Mouse (Mus musculus): ENCODE data around the gene Zfp691. TPM values are rescaled to one million over a fixed set of nuclear protein-coding genes. Genes with fewer than 3 reads are reported as not detected.

Gene Zfp691
- total and polyA plus RNA-seq, 2 experiments from 2014 or later = 2.5 to 4.1 TPM

DNA sequence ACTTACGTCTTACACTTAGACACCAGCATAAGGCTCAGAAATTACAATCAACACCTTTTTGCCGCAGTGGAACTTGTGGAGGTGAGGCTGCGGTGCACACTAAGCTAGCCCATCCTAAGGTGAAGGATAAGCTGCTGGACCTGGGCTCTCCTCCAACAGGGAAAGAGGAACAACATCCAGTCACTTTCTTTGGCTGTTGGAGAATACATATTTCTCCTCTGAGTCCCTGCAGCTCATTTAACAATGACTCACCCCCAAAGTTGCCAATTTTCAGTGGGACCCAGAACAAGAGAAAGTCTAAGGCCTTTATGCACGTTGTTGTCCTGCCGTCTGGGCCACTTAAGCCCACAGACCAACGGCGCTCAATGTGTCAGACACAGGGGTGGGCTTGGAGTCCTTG lies 27.2 kb downstream of the Zfp691 start:
- Histone ChIP-seq H3K4me2 (ENCODE audit: low read depth, low read length, poor library complexity, severe bottlenecking) (no peak overlapping the region), H3K36me3 (ENCODE audit: insufficient read depth, low read length) (no peaks in the 10 kb centered on the region), H3K27me3 (ENCODE audit: insufficient read depth, low read length) (no peaks in the 10 kb centered on the region), H3K27ac (ENCODE audit: low read depth, low read length) (no peak overlapping the region), H3K9me3 (ENCODE audit: low read length) (no peaks in the 10 kb centered on the region), H3K4me1 (ENCODE audit: insufficient read depth, low read length) (no peaks in the 10 kb centered on the region), H3K9ac (replicated peaks; ENCODE audit: low read length, poor library complexity, severe bottlenecking) (no peak overlapping the region), H3K4me3 (ENCODE audit: low read depth, low read length) (no peak overlapping the region)
- TF ChIP-seq CTCF (IDR thresholded peaks at IDR 0.05) = no peak
- no peak for DNase-seq (ENCODE audit: low spot score)
- ATAC-seq (ENCODE audit: low FRiP score) = no peak
- 91% methylated on average over 7 of the region's 7 CpGs for WGBS

DNA sequence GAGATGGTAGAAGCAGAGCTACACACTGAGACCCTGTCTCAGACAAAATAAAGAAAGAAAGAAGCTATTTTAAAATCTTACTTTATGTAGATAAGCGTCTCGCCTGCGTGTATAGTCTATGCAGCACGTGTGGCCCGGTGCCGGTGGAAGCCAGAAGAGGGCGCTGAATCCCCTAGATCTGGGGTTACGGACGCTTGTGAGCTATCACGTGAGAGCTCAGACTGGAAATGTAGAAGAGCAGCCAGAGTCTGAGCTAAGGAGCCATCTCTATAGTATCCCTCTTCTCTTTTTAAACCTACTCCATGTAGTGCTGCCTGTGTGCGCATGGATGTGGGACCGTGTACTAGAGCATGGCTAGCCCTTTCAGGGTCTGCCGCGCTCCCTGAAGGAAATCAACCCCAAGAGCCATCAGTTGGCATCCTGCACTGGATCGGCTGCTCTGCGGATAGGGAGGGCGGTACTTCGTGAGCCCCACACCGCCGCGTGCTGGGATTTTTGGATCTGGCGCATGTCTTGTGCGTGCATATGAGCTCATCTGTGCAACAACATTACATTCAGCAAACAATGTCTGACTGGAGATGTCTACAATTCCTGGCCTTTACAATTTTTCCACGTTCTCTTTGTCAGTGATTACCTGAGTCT lies 31.6 kb downstream of the Zfp691 start:
- peak; percentile 86 for DNase-seq (ENCODE audit: low spot score)
- 0 out of 2 replicates have a peak overlapping the region, but pooled peaks have one; percentile 33 for H3K9ac ChIP-seq (replicated peaks; ENCODE audit: low read length, poor library complexity, severe bottlenecking)
- H3K36me3 ChIP-seq (ENCODE audit: insufficient read depth, low read length) = no peaks in the 10 kb centered on the region
- WGBS = 28% methylated on average over 24 of the region's 24 CpGs
- peak overlapping the region; percentile 10; the same call in 1 of the 2 replicates for H3K4me3 ChIP-seq (ENCODE audit: low read depth, low read length)
- TF ChIP-seq CTCF (IDR thresholded peaks at IDR 0.05) = peak; percentile 80
- H3K4me2 ChIP-seq (ENCODE audit: low read depth, low read length, poor library complexity, severe bottlenecking) = peak overlapping the region; percentile 33
- peak; percentile 81 for ATAC-seq (ENCODE audit: low FRiP score)
- peak overlapping the region; percentile 75 for H3K27ac ChIP-seq (ENCODE audit: low read depth, low read length)
- H3K9me3 ChIP-seq (ENCODE audit: low read length) = no peaks in the 10 kb centered on the region
- no peaks in the 10 kb centered on the region for H3K27me3 ChIP-seq (ENCODE audit: insufficient read depth, low read length)
- no peaks in the 10 kb centered on the region; the same call in 1 of the 2 replicates for H3K4me1 ChIP-seq (ENCODE audit: insufficient read depth, low read length)

DNA sequence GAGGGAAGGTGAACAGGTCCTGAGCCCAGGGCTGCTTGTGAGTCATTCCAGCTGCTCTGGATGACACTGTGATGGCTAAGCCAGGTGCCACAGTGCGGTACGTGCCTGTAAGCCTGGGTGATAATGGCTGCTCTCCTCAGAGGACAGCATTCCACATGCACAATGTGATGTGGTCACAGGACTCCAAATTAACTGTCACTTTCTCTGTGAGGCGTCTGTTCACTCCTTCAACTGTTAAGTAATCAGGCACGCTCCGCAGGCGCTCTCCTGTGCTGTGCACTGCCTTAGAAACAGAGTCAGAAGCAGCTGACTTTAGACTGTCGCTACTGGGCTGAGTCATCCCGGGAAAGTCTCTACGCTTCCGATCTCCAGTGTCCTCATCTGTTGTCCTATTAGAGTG lies 32.8 kb downstream of the Zfp691 start:
- H3K4me3 ChIP-seq (ENCODE audit: low read depth, low read length) = no peak overlapping the region
- DNase-seq (ENCODE audit: low spot score) = no peak
- no peaks in the 10 kb centered on the region for H3K9me3 ChIP-seq (ENCODE audit: low read length)
- no peaks in the 10 kb centered on the region; the same call in 1 of the 2 replicates for H3K4me1 ChIP-seq (ENCODE audit: insufficient read depth, low read length)
- 56% methylated on average over 10 of the region's 10 CpGs for WGBS
- no peak overlapping the region for H3K4me2 ChIP-seq (ENCODE audit: low read depth, low read length, poor library complexity, severe bottlenecking)
- H3K36me3 ChIP-seq (ENCODE audit: insufficient read depth, low read length) = no peaks in the 10 kb centered on the region
- no peak overlapping the region for H3K27ac ChIP-seq (ENCODE audit: low read depth, low read length)
- no peak for ATAC-seq (ENCODE audit: low FRiP score)
- no peak for TF ChIP-seq CTCF (IDR thresholded peaks at IDR 0.05)
- no peaks in the 10 kb centered on the region for H3K27me3 ChIP-seq (ENCODE audit: insufficient read depth, low read length)
- H3K9ac ChIP-seq (replicated peaks; ENCODE audit: low read length, poor library complexity, severe bottlenecking) = no peak overlapping the region

DNA sequence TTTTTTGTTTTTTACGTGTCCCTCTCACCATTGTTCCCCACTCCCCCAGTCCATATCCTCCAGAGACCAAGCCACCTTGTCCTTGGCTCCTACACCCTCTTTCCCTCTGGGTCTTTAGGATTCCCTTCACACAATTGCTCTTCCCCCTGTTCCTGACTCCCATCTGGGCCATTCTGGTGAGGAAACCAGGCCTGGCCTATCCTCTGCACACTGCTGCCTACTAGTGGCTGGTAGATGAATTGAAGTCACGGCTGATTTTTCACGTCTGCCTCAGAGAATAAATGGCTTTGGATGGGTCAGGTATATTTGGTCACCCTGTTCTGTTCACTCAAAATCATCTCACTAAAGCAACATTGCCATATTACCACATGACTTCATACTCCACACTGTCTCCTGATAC lies 33.9 kb downstream of the Zfp691 start:
- no peaks in the 10 kb centered on the region for H3K9me3 ChIP-seq (ENCODE audit: low read length)
- no peak overlapping the region for H3K27ac ChIP-seq (ENCODE audit: low read depth, low read length)
- no peaks in the 10 kb centered on the region; the same call in 1 of the 2 replicates for H3K4me1 ChIP-seq (ENCODE audit: insufficient read depth, low read length)
- DNase-seq (ENCODE audit: low spot score) = no peak
- H3K9ac ChIP-seq (replicated peaks; ENCODE audit: low read length, poor library complexity, severe bottlenecking) = no peak overlapping the region
- peaks cover 6% of the 10 kb centered on the region for H3K36me3 ChIP-seq (ENCODE audit: insufficient read depth, low read length)
- WGBS = 47% methylated on average over 3 of the region's 3 CpGs
- no peak for ATAC-seq (ENCODE audit: low FRiP score)
- TF ChIP-seq CTCF (IDR thresholded peaks at IDR 0.05) = peak; percentile 70
- no peaks in the 10 kb centered on the region for H3K27me3 ChIP-seq (ENCODE audit: insufficient read depth, low read length)
- H3K4me2 ChIP-seq (ENCODE audit: low read depth, low read length, poor library complexity, severe bottlenecking) = no peak overlapping the region
- H3K4me3 ChIP-seq (ENCODE audit: low read depth, low read length) = no peak overlapping the region

DNA sequence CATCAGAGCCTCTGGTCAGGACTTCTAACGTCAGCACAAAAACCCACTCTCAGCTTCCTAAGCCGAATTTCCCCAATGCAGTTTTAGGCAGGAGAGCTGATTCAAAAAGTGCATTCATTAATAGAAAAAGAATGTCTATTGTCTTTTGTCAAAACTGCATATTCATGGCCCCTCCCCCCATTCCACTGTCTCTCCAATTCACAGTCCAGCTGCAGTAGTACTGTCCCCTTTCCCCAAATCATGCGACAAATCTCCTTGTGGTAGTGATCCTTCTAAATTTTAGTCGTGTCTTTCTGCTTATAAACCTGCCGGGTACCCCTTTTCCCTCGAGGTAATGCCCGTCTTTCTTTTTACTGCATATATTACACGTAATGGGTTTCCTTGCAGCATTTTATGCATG lies 35.2 kb downstream of the Zfp691 start:
- ATAC-seq (ENCODE audit: low FRiP score) (no peak), DNase-seq (ENCODE audit: low spot score) (no peak)
- no peaks in the 10 kb centered on the region; the same call in 1 of the 2 replicates for H3K4me1 ChIP-seq (ENCODE audit: insufficient read depth, low read length)
- 0 out of 2 replicates have a peak overlapping the region, but pooled peaks have one; percentile 37 for H3K9ac ChIP-seq (replicated peaks; ENCODE audit: low read length, poor library complexity, severe bottlenecking)
- peak overlapping the region; percentile 49 for H3K4me2 ChIP-seq (ENCODE audit: low read depth, low read length, poor library complexity, severe bottlenecking)
- H3K9me3 ChIP-seq (ENCODE audit: low read length) = no peaks in the 10 kb centered on the region
- no peaks in the 10 kb centered on the region for H3K27me3 ChIP-seq (ENCODE audit: insufficient read depth, low read length)
- peak overlapping the region; percentile 24 for H3K4me3 ChIP-seq (ENCODE audit: low read depth, low read length)
- 0 out of 2 replicates have a peak overlapping the region, but pooled peaks have one; percentile 7 for H3K27ac ChIP-seq (ENCODE audit: low read depth, low read length)
- WGBS = 40% methylated on average over 8 of the region's 8 CpGs
- peaks cover 15% of the 10 kb centered on the region for H3K36me3 ChIP-seq (ENCODE audit: insufficient read depth, low read length)
- TF ChIP-seq CTCF (IDR thresholded peaks at IDR 0.05) = no peak

DNA sequence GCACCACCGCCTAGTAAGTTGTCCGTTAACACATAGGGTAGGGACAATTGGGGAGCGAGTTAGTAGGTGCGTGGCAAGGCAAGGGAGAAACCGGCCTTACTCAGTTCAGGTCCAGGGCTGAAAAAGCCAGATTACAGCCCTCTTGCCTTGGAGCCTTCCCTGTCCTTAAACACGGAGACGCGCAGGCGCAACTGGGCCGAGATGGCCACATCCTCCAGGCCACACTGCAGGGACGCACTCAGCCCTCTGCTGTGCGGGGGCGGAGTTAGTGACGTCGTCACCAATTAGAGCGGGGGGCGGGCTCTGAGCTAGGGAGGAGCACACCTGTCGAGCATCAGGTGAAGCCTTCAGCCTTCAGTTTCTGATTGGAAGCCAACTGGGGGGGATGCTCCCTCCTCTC lies 35.8 kb downstream of the Zfp691 start:
- peak overlapping the region; percentile 24 for H3K4me3 ChIP-seq (ENCODE audit: low read depth, low read length)
- H3K9ac ChIP-seq (replicated peaks; ENCODE audit: low read length, poor library complexity, severe bottlenecking) = peak overlapping the region; percentile 37; the same call in 1 of the 2 replicates
- H3K36me3 ChIP-seq (ENCODE audit: insufficient read depth, low read length) = peaks cover 19% of the 10 kb centered on the region
- no peaks in the 10 kb centered on the region for H3K9me3 ChIP-seq (ENCODE audit: low read length)
- ATAC-seq (ENCODE audit: low FRiP score) (peak; percentile 90), DNase-seq (ENCODE audit: low spot score) (peak; percentile 89)
- peak overlapping the region; percentile 49 for H3K4me2 ChIP-seq (ENCODE audit: low read depth, low read length, poor library complexity, severe bottlenecking)
- H3K27me3 ChIP-seq (ENCODE audit: insufficient read depth, low read length) = no peaks in the 10 kb centered on the region
- 0 out of 2 replicates have a peak, but pooled peaks have one; percentile 5 for TF ChIP-seq CTCF (IDR thresholded peaks at IDR 0.05)
- peak overlapping the region; percentile 51 for H3K27ac ChIP-seq (ENCODE audit: low read depth, low read length)
- 9% methylated on average over 18 of the region's 18 CpGs for WGBS
- no peaks in the 10 kb centered on the region; the same call in 1 of the 2 replicates for H3K4me1 ChIP-seq (ENCODE audit: insufficient read depth, low read length)
